Mouse (Mus musculus) liver, adult 2 months (tissue): ENCODE data around the gene Elp4. TPM values are rescaled to one million over a fixed set of nuclear protein-coding genes. Genes with fewer than 3 reads are reported as not detected.
A peak's percentile ranks its signal among the peaks of the same experiment; 100 is the strongest.

Experiments
- DNase-seq: peaks from one replicate; pipeline ENCODE4 v3.0.0-alpha.2; 2011; ENCODE audit warnings: low read depth, low spot score; ENCODE audit errors: extremely low read depth
- H3K27ac ChIP-seq: fragments of 200-500 bp; replicated peaks from 2 replicates; pipeline ENCODE4 v1.5.1; 2012; ENCODE audit warnings: low read depth, mild to moderate bottlenecking, control low read depth, inconsistent platforms, low read length; ENCODE audit not compliant: insufficient read depth
- H3K27me3 ChIP-seq: fragments of 200-500 bp; 2 replicates; pipeline ENCODE4 v1.6.1; 2012; ENCODE audit warnings: mild to moderate bottlenecking, moderate library complexity, low read length, inconsistent platforms; ENCODE audit not compliant: control insufficient read depth, insufficient read depth
- H3K36me3 ChIP-seq: fragments of 200-500 bp; 2 replicates; pipeline ENCODE4 v1.6.1; 2012; ENCODE audit warnings: low read length, inconsistent platforms; ENCODE audit not compliant: control insufficient read depth, insufficient read depth
- H3K4me1 ChIP-seq: fragments of 200-500 bp; 2 replicates; pipeline ENCODE4 v1.6.1; 2011; ENCODE audit warnings: low read length; ENCODE audit not compliant: control insufficient read depth, insufficient read depth
- H3K4me3 ChIP-seq: fragments of 200-500 bp; 2 replicates; pipeline ENCODE4 v1.5.1; 2011; ENCODE audit warnings: low read depth, mild to moderate bottlenecking, control low read depth, low read length, moderate library complexity; ENCODE audit not compliant: insufficient read depth
- H3K79me2 ChIP-seq: fragments of 200-500 bp; 2 replicates; pipeline ENCODE4 v1.6.1; 2012; ENCODE audit warnings: inconsistent platforms, mild to moderate bottlenecking, low read length, moderate library complexity; ENCODE audit not compliant: control insufficient read depth, insufficient read depth
- H3K9ac ChIP-seq: fragments of 200-500 bp; 2 replicates; pipeline ENCODE4 v1.6.1; 2012; ENCODE audit warnings: low read depth, mild to moderate bottlenecking, control low read depth, inconsistent platforms, low read length
- CTCF ChIP-seq: fragments of 200-500 bp; IDR thresholded peaks from 2 replicates; pipeline ENCODE4 v1.5.1; 2011; ENCODE audit warnings: low read depth, low read length, control low read depth
- POLR2A ChIP-seq: fragments of 200-500 bp; IDR thresholded peaks from 2 replicates; pipeline ENCODE4 v1.6.1; 2011; ENCODE audit warnings: low read length, control low read depth; ENCODE audit not compliant: insufficient read depth; ENCODE audit errors: extremely low read depth
- WGBS: fragments of 180-500 bp; shearing (Covaris S2); methylation state at CpG from one replicate; pipeline ENCODE4 v1.1.7; 2018; 5-methylcytosine and 5-hydroxymethylcytosine counted together
- polyA plus RNA-seq: library from polyadenylated mRNA; depleted of rRNA; stranded (reverse); fragments of >200 nt; gene quantifications from 2 replicates; pipeline ENCODE4 v1.2.3, GENCODE M21; 2012
- total RNA-seq: library from RNA; depleted of rRNA; stranded (reverse); fragments of >200 nt; gene quantifications from 2 replicates; pipeline ENCODE4 v1.2.3, GENCODE M21; 2014

Gene Elp4
- total and polyA plus RNA-seq, 2 experiments = 7.7 to 16.2 TPM

- 68% methylated on average over 1 of the region's 1 CpGs for WGBS
- Histone ChIP-seq H3K27ac (no peak overlapping the region), H3K79me2 (no peaks in the 10 kb centered on the region; the same call in 1 of the 2 replicates), H3K9ac (no peak overlapping the region), H3K4me1 (no peaks in the 10 kb centered on the region), H3K4me3 (no peak overlapping the region), H3K36me3 (no peaks in the 10 kb centered on the region), H3K27me3 (no peaks in the 10 kb centered on the region)
- peak; percentile 72 for DNase-seq
- TF ChIP-seq CTCF (no peak), POLR2A (no peak)
These were observed 12.3 kb upstream of the Elp4 start for GRCm38 (mm10) chr2:105916671-105917070.

DNA sequence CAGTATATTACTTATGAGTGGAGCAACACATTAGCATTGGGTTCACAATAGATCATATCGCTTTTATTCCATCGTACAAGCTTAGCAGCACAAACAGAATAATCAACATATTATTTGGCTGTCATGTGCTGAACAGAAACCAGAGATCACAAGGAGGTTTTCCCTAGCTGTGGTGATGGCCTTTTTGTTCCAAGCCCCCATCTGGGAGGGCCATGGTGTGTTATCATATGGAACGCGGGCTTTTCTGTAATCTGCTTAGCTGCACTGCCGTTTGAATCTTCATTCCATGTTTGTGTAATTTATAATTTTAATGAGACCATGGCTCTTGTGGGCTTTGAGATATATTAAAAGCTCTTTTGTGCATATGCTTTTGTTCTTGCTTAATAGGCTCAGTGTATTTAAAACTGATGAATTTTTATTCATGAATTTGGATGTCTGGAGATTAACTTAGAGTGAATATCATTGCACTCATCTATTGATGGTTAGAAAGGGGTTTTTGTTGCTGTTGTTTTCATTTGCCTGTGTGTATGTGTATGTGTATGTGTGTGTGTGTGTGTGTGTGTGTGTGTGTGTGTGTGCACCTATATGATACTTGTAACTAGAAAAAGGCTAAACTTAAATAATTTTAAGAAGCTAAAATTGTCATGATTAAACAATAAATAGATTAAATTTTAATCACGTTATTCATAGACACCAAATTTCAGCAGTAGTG is 9.4 kb upstream of the Elp4 start:
- Histone ChIP-seq H3K27ac (no peak overlapping the region), H3K4me3 (no peak overlapping the region), H3K36me3 (no peaks in the 10 kb centered on the region), H3K79me2 (no peaks in the 10 kb centered on the region; the same call in 1 of the 2 replicates), H3K27me3 (no peaks in the 10 kb centered on the region), H3K9ac (no peak overlapping the region), H3K4me1 (peaks cover 3% of the 10 kb centered on the region; the same call in 1 of the 2 replicates)
- 94% methylated on average over 6 of the region's 6 CpGs for WGBS
- no peak for DNase-seq
- TF ChIP-seq CTCF (no peak), POLR2A (no peak)

DNA sequence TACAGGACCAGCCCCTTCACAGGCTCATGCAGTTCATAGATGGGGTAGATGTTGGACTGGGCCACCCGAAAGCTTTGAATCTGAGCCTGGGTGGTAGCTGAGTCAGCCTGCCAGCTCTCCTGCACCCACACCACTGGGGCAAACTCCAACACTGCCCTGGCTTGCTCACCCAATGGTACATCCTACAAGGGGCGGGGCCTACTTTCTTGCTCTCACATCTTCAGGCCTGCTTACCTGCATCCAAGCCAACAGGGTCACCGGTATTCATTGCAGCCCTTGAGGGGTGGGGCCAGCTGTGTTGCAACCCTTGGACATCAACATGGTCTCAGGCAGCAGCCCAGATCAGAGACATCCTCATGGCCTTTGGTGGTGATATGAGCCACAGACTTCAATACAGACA is 6.2 kb upstream of the Elp4 start:
- H3K36me3 ChIP-seq = no peaks in the 10 kb centered on the region
- no peaks in the 10 kb centered on the region for H3K27me3 ChIP-seq
- TF ChIP-seq POLR2A = no peak
- no peak for TF ChIP-seq CTCF
- H3K9ac ChIP-seq = no peak overlapping the region
- no peaks in the 10 kb centered on the region; the same call in 1 of the 2 replicates for H3K79me2 ChIP-seq
- H3K4me1 ChIP-seq = peaks cover 3% of the 10 kb centered on the region; the same call in 1 of the 2 replicates
- H3K4me3 ChIP-seq = no peak overlapping the region
- DNase-seq = peak; percentile 86
- H3K27ac ChIP-seq = no peak overlapping the region; the same call in 1 of the 2 replicates
- 50% methylated on average over 3 of the region's 3 CpGs for WGBS

DNA sequence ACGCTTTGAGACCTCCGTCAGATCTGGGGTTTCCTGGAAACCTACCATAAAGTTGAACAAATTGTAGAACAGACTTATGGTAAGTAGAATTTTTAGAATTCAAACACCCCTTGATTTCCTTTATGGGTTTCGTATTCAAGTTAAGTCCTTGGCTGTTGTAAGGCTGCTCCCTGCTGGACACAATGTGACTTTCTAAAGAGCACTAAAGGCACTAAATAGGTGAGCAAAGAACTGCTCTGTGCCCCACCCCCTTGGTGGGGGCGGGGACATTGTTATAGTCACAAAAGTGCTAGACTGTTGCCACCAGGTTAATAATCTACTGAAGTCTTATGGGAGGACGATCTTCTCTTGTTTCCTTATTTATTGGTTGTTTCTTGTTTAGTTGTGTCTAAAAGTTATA is 4.0 kb upstream of the Elp4 start:
- H3K9ac ChIP-seq = no peak overlapping the region
- no peaks in the 10 kb centered on the region for H3K27me3 ChIP-seq
- peaks cover 3% of the 10 kb centered on the region; the same call in 1 of the 2 replicates for H3K4me1 ChIP-seq
- H3K27ac ChIP-seq = no peak overlapping the region
- peak; percentile 79 for DNase-seq
- no peak overlapping the region for H3K4me3 ChIP-seq
- TF ChIP-seq CTCF (peak; percentile 30; the same call in 1 of the 2 replicates), POLR2A (no peak)
- H3K79me2 ChIP-seq = peaks cover 5% of the 10 kb centered on the region; the same call in 1 of the 2 replicates
- H3K36me3 ChIP-seq = no peaks in the 10 kb centered on the region
- 69% methylated on average over 5 of the region's 5 CpGs for WGBS

- H3K27me3 ChIP-seq = no peaks in the 10 kb centered on the region
- no peak for DNase-seq
- peak overlapping the region; percentile 64 for H3K27ac ChIP-seq
- H3K4me3 ChIP-seq = peak overlapping the region; percentile 76
- no peaks in the 10 kb centered on the region for H3K36me3 ChIP-seq
- peak overlapping the region; percentile 76 for H3K9ac ChIP-seq
- TF ChIP-seq CTCF (no peak), POLR2A (no peak)
- H3K79me2 ChIP-seq = peaks cover 5% of the 10 kb centered on the region; the same call in 1 of the 2 replicates
- H3K4me1 ChIP-seq = no peaks in the 10 kb centered on the region; the same call in 1 of the 2 replicates
- WGBS = 0% methylated on average over 12 of the region's 12 CpGs
These were observed 388 bp upstream of the Elp4 start for GRCm38 (mm10) chr2:105904757-105905146.

DNA sequence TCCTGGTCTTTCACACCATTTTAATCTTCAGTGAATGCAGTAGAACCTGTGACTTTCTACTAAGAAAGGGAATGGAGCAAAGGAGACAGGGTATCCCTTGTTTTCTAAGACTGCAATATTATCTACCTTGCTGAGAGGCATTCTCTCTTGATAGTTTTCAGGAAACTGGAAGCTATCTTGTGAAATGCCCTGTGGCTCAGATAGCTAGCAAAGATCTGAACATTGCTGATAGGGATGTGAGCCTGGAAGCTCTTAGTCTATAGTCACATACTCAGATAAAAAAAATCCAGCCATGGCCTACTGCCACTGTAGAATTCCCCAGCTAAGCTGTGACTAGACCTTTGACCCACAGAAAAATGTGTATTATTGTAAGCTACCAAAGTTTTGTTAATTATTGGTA is 13.5 kb downstream of the Elp4 start:
- Histone ChIP-seq H3K4me1 (no peaks in the 10 kb centered on the region), H3K9ac (no peak overlapping the region), H3K4me3 (no peak overlapping the region), H3K27ac (no peak overlapping the region), H3K79me2 (no peaks in the 10 kb centered on the region), H3K36me3 (peaks cover 4% of the 10 kb centered on the region; the same call in 1 of the 2 replicates), H3K27me3 (no peaks in the 10 kb centered on the region)
- no peak for DNase-seq
- TF ChIP-seq POLR2A = no peak
- TF ChIP-seq CTCF = no peak
